Mouse (Mus musculus) neural tube, embryonic 12.5 days (tissue): ENCODE measurements around the gene Tnc. TPM values are rescaled to one million over a fixed set of nuclear protein-coding genes. Genes with fewer than 3 reads are reported as not detected.
A peak's percentile ranks its signal among the peaks of the same experiment; 100 is the strongest.

Experiments
- ATAC-seq: fragments of 200-750 bp; cut with Nextera tagmentation; 2 replicates; pipeline ENCODE4 v1.8.0; 2017; ENCODE audit warnings: low read depth, mild to moderate bottlenecking, moderate TSS enrichment, moderate library complexity; ENCODE audit not compliant: low FRiP score
- H3K27ac ChIP-seq: fragments of 300-500 bp; sonication (generic); 2 replicates; pipeline ENCODE4 v1.5.1; 2016
- H3K27me3 ChIP-seq: fragments of 300-500 bp; sonication (generic); replicated peaks from 2 replicates; pipeline ENCODE4 v1.6.1; 2016; ENCODE audit warnings: mild to moderate bottlenecking
- H3K36me3 ChIP-seq: fragments of 300-500 bp; sonication (generic); 2 replicates; pipeline ENCODE4 v1.6.1; 2016; ENCODE audit warnings: mild to moderate bottlenecking
- H3K4me1 ChIP-seq: fragments of 300-500 bp; sonication (generic); 2 replicates; pipeline ENCODE4 v1.6.1; 2016
- H3K4me2 ChIP-seq: fragments of 300-500 bp; sonication (generic); replicated peaks from 2 replicates; pipeline ENCODE4 v1.6.1; 2016; ENCODE audit warnings: mild to moderate bottlenecking
- H3K4me3 ChIP-seq: fragments of 300-500 bp; sonication (generic); 2 replicates; pipeline ENCODE4 v1.5.1; 2016
- H3K9ac ChIP-seq: fragments of 300-500 bp; sonication (generic); 2 replicates; pipeline ENCODE4 v1.6.1; 2016; ENCODE audit warnings: mild to moderate bottlenecking
- H3K9me3 ChIP-seq: fragments of 300-500 bp; sonication (generic); 2 replicates; pipeline ENCODE4 v1.6.1; 2016; ENCODE audit warnings: mild to moderate bottlenecking
- WGBS: fragments of 180-500 bp; shearing (Covaris S2); methylation state at CpG from one replicate; pipeline ENCODE4 v1.1.7; 2016; 5-methylcytosine and 5-hydroxymethylcytosine counted together
- polyA plus RNA-seq: library from polyadenylated mRNA; unstranded; fragments of >200 nt; fragmentation: Nextera tagmentation; extraction: Ambion mirVana; gene quantifications from 2 replicates; pipeline ENCODE4 v1.2.1, GENCODE M21; 2016

Gene Tnc
- polyA plus RNA-seq, 1 experiment from 2014 or later = 7.7 TPM

DNA sequence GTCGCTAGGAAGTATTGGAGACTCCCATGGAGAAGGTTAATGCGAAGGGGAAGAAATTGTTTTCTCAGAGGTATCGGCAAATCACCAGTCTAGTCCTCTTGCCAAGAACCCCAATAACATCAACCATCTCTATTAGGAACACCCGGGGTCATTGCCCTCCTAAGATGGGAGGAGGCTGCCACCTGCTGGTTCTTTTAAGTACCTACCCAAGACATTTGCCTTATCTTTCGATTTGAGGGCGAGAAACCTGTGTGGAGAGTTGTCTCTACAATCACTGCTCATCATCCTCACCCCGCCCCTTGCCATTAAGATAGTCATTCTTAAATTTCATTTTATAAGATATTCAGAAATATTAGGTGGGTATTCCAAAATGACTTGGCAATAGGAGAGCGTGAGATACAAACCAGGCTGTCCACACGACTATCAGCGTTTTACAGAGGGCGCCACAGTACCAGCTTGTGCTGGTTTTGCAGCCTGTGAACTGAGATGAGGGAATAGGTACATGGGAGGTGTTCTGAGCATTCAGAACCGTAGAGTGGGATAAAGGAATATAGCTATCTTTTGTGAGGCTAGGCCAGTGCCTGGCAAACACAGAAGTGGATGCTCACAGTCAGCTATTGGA is 98.6 kb downstream of the Tnc start:
- no peaks in the 10 kb centered on the region for H3K27me3 ChIP-seq
- H3K4me3 ChIP-seq = no peak overlapping the region
- H3K36me3 ChIP-seq = no peaks in the 10 kb centered on the region
- no peak overlapping the region for H3K9ac ChIP-seq
- peak; percentile 77 for ATAC-seq
- 42% methylated on average over 12 of the region's 12 CpGs for WGBS
- no peaks in the 10 kb centered on the region for H3K9me3 ChIP-seq
- H3K4me1 ChIP-seq = no peaks in the 10 kb centered on the region
- no peak overlapping the region for H3K4me2 ChIP-seq
- no peak overlapping the region for H3K27ac ChIP-seq

DNA sequence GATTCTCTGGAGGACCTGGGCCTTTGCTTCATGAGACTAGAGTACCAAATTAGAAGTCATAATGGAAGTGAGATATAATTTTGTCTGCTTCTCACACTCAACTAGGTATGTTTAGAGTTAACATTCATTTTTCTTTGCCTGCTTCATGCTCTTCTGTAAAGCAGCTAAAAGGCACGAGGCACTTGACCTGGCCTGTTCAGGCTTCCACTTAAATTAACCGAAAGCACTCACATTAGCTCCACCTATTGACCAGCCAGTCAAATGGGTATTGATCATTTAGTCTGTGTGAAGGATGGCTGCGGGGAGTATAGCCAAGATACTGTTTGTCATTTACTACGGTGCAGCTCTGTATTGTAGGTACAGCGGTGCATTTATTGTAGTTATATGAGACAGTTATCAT is 103.0 kb downstream of the Tnc start:
- H3K4me1 ChIP-seq = no peaks in the 10 kb centered on the region
- no peaks in the 10 kb centered on the region for H3K9me3 ChIP-seq
- H3K9ac ChIP-seq = no peak overlapping the region
- no peak overlapping the region for H3K4me3 ChIP-seq
- H3K36me3 ChIP-seq = no peaks in the 10 kb centered on the region
- H3K27ac ChIP-seq = no peak overlapping the region
- no peaks in the 10 kb centered on the region for H3K27me3 ChIP-seq
- WGBS = 67% methylated on average over 5 of the region's 5 CpGs
- no peak for ATAC-seq
- H3K4me2 ChIP-seq = no peak overlapping the region

DNA sequence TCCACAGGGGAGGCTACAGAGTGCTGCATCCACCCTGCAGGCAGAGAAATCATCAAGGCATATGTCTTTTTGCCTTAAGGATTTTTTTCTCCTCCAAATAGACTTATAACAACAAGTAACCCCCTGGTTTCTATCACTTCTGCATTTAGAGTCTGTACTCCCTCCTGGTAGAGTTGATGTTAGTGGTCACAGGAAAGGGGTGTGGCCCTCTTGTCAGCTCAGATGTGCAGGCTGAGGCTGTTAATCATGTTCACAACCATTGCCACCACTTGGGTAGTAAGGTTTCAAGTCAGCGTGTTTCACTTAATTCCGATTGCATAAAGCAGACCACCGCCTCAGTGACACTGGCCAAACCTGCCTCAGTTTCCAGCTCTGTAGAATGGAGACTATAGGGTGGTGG is 103.9 kb downstream of the Tnc start:
- Histone ChIP-seq H3K4me1 (no peaks in the 10 kb centered on the region), H3K9ac (no peak overlapping the region), H3K9me3 (no peaks in the 10 kb centered on the region), H3K27me3 (no peaks in the 10 kb centered on the region), H3K27ac (no peak overlapping the region), H3K4me3 (no peak overlapping the region), H3K36me3 (no peaks in the 10 kb centered on the region), H3K4me2 (no peak overlapping the region)
- 94% methylated on average over 3 of the region's 3 CpGs for WGBS
- no peak for ATAC-seq

DNA sequence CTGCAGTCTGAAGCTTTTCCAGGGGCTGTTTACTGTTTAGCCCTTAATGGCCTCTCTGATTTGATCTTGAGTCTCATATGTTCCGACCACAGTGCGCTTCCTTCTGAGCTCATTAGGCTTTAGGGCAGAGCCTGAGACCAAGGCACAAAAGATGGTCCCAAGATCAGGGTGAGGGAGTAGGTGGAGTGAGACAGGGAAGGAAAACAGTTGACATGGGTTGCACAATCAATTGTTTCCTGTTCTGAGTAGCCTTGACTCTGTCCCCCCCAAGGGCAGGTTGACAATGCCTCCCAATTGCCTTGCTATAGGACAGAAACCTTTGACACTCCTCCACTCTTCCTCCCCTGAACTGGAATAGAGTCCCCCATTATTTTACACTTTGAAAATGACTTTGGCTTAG is 105.4 kb downstream of the Tnc start:
- no peak overlapping the region for H3K4me3 ChIP-seq
- no peak overlapping the region for H3K27ac ChIP-seq
- no peak for ATAC-seq
- H3K9me3 ChIP-seq = no peaks in the 10 kb centered on the region
- 86% methylated on average over 2 of the region's 2 CpGs for WGBS
- H3K27me3 ChIP-seq = no peaks in the 10 kb centered on the region
- H3K4me2 ChIP-seq = no peak overlapping the region
- H3K9ac ChIP-seq = no peak overlapping the region
- H3K4me1 ChIP-seq = no peaks in the 10 kb centered on the region
- H3K36me3 ChIP-seq = no peaks in the 10 kb centered on the region

DNA sequence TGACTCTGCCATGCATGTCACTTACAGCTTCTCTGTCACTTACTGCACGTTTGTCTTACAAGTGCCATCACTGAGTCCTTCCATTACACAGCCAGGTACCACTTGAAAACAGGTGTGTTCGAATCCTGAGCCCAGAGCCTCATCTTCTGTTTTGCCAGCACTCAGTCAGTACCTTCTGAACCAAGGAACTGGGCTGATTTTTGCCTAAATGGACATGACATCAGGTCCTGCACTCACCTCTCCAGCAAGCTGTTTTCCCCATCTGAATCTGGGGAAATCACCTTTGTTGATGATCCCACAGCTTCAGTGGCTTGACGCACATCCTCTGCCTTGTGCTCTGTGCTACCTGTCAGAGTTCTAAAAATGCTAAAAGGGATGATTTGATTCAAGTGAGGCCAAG is 107.4 kb downstream of the Tnc start:
- 84% methylated on average over 3 of the region's 3 CpGs for WGBS
- Histone ChIP-seq H3K4me1 (no peaks in the 10 kb centered on the region), H3K27ac (no peak overlapping the region), H3K9ac (no peak overlapping the region), H3K36me3 (no peaks in the 10 kb centered on the region), H3K9me3 (no peaks in the 10 kb centered on the region), H3K4me2 (no peak overlapping the region), H3K27me3 (no peaks in the 10 kb centered on the region), H3K4me3 (no peak overlapping the region)
- no peak for ATAC-seq

DNA sequence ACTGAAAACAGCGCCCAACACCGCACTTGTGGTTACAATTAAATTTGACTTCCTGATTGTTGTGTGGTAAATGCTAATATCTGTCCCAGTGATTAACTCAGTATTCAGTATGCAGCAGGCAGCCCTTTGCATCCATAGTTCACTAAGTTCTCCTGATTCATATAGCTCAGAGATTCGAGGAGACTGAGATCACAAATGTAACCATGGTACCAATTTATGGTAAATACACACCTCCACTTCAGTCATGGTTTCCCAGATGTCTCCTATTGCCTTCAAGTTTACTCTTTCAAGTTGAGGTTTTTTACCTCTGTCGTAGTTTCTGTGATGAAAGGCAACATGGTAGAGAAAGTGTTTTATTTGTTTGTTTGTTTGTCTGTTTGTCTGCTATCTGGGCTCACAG is 110.9 kb downstream of the Tnc start:
- Histone ChIP-seq H3K4me1 (no peaks in the 10 kb centered on the region), H3K9ac (no peak overlapping the region), H3K27me3 (no peaks in the 10 kb centered on the region), H3K4me3 (no peak overlapping the region), H3K9me3 (0 out of 2 replicates have a peak, but pooled peaks cover 3% of the 10 kb centered on the region), H3K4me2 (no peak overlapping the region), H3K27ac (no peak overlapping the region), H3K36me3 (no peaks in the 10 kb centered on the region)
- 88% methylated on average over 4 of the region's 4 CpGs for WGBS
- no peak for ATAC-seq

DNA sequence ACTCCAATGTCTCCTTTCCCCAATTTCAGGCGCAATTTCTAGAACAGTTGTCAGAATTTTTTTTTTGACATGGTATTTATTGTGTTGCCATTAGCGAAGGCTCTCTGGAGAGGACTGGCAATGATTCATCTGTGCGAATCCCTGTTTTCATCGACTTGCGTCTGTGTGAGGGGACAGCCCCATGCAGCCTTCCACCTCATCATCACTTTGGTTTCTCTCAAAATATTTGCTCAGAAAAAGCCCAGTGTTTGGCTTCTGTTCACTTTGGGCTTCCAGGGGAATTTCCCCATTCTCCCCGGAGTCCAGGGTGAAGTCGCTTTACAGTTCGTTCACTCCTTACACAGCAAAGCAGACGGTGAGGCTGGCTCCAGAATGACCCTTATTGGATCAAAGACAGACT is 111.5 kb downstream of the Tnc start:
- H3K27ac ChIP-seq = no peak overlapping the region
- H3K9ac ChIP-seq = no peak overlapping the region
- ATAC-seq = no peak
- no peak overlapping the region for H3K4me3 ChIP-seq
- 0 out of 2 replicates have a peak, but pooled peaks cover 3% of the 10 kb centered on the region for H3K9me3 ChIP-seq
- no peaks in the 10 kb centered on the region for H3K27me3 ChIP-seq
- H3K4me1 ChIP-seq = no peaks in the 10 kb centered on the region
- H3K36me3 ChIP-seq = no peaks in the 10 kb centered on the region
- WGBS = 90% methylated on average over 9 of the region's 9 CpGs
- no peak overlapping the region for H3K4me2 ChIP-seq

DNA sequence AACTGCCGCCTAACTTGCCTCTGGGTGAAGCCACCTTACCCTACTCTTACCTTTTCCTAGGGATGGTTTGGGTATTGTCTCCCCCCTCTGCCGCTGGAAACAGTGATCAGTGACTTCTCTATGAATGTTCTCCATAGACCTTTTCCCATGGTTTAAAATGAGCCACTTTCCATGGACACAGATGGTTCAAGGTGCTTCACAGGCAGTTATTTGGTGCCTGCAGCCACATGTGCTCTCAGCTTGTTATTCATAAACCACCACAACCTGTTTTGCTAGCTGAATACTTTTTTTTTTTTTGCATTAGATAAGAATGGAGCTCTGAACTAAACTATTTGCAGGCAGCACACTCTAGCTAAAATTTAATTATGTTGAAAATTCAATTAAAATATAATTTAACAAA is 116.0 kb downstream of the Tnc start:
- Histone ChIP-seq H3K9ac (no peak overlapping the region), H3K27ac (no peak overlapping the region), H3K27me3 (no peaks in the 10 kb centered on the region), H3K4me2 (no peak overlapping the region), H3K4me1 (no peaks in the 10 kb centered on the region), H3K36me3 (no peaks in the 10 kb centered on the region), H3K9me3 (0 out of 2 replicates have a peak, but pooled peaks cover 3% of the 10 kb centered on the region), H3K4me3 (no peak overlapping the region)
- 86% methylated on average over 2 of the region's 2 CpGs for WGBS
- ATAC-seq = no peak

DNA sequence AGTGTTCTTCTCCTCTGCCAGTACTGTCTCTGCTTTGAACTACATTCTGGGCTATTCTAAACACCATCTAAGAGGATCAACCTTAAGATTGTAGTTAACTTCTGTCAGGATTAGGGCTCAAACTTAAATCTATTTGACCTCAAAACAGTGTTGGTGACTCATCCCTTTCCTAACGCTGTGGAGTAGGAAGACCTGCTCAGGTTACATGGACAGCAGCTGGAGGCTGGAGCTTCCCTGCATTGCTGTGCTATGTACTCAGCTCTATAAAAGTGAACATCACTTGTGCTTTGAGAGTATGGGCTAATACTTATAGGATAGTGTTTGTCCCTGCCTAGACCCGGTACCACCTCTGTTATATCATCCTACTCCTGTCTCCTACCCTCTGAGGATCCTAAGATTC is 117.3 kb downstream of the Tnc start:
- no peak overlapping the region for H3K4me2 ChIP-seq
- no peaks in the 10 kb centered on the region for H3K27me3 ChIP-seq
- 84% methylated on average over 2 of the region's 2 CpGs for WGBS
- no peak overlapping the region for H3K4me3 ChIP-seq
- ATAC-seq = no peak
- 0 out of 2 replicates have a peak, but pooled peaks cover 3% of the 10 kb centered on the region for H3K9me3 ChIP-seq
- H3K9ac ChIP-seq = no peak overlapping the region
- no peaks in the 10 kb centered on the region for H3K4me1 ChIP-seq
- H3K27ac ChIP-seq = no peak overlapping the region
- H3K36me3 ChIP-seq = no peaks in the 10 kb centered on the region

DNA sequence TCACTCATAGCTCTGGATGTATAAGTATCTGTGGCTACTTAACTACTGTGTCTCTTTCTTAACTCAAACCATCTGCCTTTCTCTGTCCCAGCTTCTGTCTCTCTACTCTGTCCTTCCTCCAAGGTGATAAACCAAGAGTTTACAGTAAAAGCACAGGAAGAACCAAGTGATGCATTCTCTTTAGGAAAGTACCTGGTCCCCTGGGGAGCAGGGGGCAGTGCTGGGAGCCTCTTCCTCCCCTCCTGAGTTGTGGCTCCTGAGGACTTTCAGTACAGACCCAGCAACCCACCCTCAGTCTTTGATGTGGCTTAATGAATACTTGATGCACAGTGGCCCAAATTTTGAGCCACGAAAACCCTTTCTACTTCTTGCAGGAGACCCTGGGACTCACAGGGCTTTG is 118.6 kb downstream of the Tnc start:
- no peaks in the 10 kb centered on the region for H3K36me3 ChIP-seq
- 77% methylated on average over 1 of the region's 1 CpGs for WGBS
- H3K27me3 ChIP-seq = no peaks in the 10 kb centered on the region
- H3K9me3 ChIP-seq = 0 out of 2 replicates have a peak, but pooled peaks cover 3% of the 10 kb centered on the region
- no peak overlapping the region for H3K27ac ChIP-seq
- H3K4me2 ChIP-seq = no peak overlapping the region
- H3K9ac ChIP-seq = no peak overlapping the region
- H3K4me3 ChIP-seq = no peak overlapping the region
- no peaks in the 10 kb centered on the region for H3K4me1 ChIP-seq
- no peak for ATAC-seq

DNA sequence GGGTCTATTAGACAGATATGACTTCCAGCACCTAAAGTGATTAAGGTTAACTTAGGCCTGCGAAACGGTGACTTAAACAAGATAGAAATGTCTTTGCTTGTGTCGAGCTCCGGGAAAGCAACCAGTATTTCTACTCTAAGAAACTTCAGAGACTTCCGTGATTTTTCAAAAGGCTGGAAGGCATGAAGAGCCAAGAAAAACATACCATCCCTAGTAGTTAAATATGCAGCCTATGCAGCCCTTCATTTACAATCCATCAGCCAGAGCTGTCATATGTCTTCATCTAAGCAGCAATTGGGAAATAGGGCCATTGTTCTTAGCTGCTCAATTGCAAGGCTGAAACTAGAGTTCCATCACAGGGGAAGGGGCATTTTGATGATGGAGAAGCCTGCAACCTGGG is 129.6 kb downstream of the Tnc start:
- no peaks in the 10 kb centered on the region for H3K27me3 ChIP-seq
- H3K36me3 ChIP-seq = no peaks in the 10 kb centered on the region
- WGBS = 93% methylated on average over 5 of the region's 5 CpGs
- no peaks in the 10 kb centered on the region for H3K9me3 ChIP-seq
- no peak overlapping the region for H3K9ac ChIP-seq
- H3K27ac ChIP-seq = no peak overlapping the region
- ATAC-seq = no peak
- H3K4me2 ChIP-seq = no peak overlapping the region
- H3K4me1 ChIP-seq = no peaks in the 10 kb centered on the region
- no peak overlapping the region for H3K4me3 ChIP-seq

DNA sequence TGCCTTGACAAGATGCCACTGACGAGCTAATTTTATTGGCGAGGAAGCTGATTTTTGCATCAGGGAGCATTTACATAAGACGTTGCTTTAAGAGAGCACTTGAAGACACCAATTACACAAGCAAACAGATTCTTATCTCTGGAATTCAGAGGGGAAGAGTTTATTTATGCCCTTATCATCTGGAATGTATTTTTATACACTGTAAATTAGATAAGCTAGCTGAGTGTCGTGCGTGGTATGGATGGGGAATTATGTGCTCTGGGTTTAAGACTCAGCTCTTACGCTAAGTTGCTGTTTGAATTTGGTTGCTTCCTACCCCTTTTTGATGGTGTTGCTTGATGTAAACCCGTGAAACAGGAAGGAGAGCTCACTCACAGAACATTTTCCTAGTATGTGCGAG is 130.1 kb downstream of the Tnc start:
- Histone ChIP-seq H3K4me1 (no peaks in the 10 kb centered on the region), H3K9me3 (no peaks in the 10 kb centered on the region)
- whole genome bisulfite sequencing = 84% methylated on average over 8 of the region's 8 CpGs

DNA sequence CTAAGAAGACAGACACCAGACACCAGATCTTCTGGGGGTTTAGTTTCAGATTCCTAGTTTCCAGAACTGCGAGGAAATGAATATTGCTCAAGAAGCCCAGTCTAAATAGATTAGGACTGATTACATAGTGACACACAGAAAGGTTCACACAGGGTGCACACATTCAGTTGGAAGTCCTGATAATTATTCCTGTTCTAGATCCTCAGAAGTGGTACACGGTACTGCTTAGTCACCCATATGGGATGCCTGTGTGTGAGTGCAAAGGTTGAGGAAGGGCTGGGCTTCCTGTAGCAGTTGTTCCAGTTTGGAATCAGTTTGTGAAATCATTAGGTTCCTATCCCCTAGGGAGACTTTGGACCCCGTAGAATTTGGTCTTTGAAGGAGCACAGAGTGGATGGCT is 130.5 kb downstream of the Tnc start:
- H3K27ac ChIP-seq = no peak overlapping the region
- no peak overlapping the region for H3K9ac ChIP-seq
- no peak for ATAC-seq
- 83% methylated on average over 3 of the region's 3 CpGs for WGBS
- H3K9me3 ChIP-seq = no peaks in the 10 kb centered on the region
- no peak overlapping the region for H3K4me3 ChIP-seq
- H3K4me1 ChIP-seq = no peaks in the 10 kb centered on the region
- H3K36me3 ChIP-seq = no peaks in the 10 kb centered on the region
- no peaks in the 10 kb centered on the region for H3K27me3 ChIP-seq
- no peak overlapping the region for H3K4me2 ChIP-seq

More for the DNA sequence above, 130.1 kb downstream of the Tnc start:
- Histone ChIP-seq H3K9ac (no peak overlapping the region), H3K27ac (no peak overlapping the region), H3K27me3 (no peaks in the 10 kb centered on the region), H3K4me2 (no peak overlapping the region), H3K36me3 (no peaks in the 10 kb centered on the region), H3K4me3 (no peak overlapping the region)
- ATAC-seq = no peak
